Mouse (Mus musculus): Measurements from ENCODE around the gene Slc25a42.
"Not testable (repeated sequence)": the region's sequence is repeated elsewhere in the genome, so short reads cannot be mapped to it uniquely, and the experiment has no call there.

The Slc25a42 gene

DNA sequence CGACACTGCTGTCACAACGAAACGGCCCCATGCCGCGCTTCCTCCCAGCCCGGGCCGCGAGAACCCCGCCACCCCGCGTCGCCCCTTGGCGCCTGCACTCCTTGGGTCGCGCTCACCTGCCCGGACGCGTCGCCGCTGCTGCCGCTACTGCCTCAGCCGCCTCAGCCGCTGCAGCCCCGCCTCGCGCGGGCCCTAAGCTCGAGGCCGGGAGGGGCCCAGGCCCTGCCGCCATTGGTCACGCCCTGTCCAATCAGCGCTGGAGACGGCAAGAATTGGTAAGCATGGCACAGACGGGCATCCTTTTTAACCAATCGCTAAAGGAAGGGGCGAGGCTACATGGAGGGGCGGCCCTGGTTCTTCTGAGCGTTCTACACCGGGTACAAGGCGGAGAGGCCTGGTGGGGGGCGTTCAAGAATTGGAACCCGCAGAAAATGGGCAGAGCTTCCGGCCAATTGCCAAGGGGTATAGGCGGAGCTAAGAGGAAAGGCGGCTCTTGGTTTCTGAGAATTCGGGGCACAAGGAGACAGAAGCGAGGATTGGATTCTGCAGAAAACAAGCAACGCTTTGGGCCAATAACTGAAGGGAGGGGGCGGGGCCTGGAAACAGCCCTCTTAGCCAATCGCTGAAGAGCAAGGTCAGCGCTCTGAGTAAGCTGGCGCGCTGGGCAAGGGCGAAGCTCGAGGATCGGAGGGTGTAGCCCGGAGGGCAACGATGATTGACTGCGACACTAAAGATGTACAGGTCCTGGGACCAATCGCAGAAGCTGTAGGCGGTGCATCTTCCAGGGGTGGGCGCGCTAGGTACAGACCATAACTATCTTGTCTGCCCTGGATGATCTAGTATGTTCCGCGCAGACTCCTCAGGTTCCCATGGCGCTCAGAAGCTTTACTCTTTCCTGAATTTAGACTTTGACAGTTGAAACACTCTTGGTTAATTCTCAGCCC is at the start of gene Slc25a42:
Slc25a42 (minus strand) TSS at position 194 of the 944 bp plus-strand sequence.
- in situ Hi-C loops (cut with MboI, MseI), result no loop called here

DNA sequence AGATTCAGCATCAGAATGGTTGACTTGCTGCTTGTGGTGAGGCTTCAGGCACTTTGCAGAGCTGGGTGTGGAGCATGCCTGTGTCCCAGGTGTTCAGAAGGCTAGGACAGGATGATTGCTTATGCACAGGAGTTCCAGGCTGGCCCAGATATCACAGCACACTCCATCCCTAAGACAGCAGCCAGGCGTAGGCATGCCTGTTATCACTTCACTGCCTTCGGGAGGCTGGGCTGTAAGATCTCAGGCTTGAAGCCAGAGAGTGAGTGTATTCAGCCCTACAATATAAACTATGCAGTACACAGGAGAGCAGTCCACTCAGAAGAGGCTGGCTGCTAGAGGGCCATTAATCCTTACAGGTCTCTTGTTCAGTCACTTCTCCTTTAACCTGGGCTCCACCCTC is 46.9 kb upstream of the Slc25a42 start:
- in situ Hi-C loops (cut with MboI, MseI), result no loop called here

DNA sequence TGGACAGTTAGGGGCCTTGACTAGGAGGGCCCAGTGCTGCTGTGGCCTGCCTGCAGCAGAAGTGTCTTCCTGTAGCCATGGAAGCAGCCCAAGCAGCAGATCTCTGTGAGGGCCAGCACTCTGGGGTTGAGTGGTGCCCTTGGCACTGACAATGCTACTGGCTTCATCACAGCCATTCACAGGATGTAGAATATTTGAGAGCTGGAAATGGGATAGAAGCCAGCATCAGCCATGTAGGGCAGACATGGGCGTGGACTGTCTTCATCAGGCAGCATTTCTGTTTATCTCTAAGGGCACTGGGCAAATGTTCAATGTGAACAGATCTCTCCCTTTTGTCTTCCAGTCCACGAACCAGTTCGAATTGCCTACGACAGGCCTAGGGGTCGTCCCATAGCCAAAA is 46.5 kb upstream of the Slc25a42 start:
- in situ Hi-C loops (cut with MboI, MseI), result no loop called here

DNA sequence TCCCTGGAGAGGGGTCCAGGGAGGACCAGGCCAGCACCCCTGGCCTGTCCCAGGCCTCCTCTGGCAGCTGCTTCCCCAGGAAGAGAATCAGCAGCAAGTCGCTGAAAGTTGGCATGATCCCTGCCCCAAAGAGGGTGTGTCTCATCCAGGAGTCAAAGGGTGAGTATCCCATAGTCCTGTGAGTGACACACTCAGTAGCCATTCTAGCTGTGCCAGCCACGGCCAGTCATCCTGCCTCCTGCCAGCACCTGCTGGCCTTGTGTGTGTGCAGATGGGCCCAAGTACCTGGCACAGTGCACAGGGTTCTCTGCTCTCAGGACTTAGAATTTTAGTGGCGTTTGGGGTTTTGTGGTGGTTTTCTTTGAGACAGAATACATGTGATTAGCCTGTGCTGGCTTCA is 45.4 kb upstream of the Slc25a42 start:
- in situ Hi-C loops (cut with MboI, MseI), result no loop called here

DNA sequence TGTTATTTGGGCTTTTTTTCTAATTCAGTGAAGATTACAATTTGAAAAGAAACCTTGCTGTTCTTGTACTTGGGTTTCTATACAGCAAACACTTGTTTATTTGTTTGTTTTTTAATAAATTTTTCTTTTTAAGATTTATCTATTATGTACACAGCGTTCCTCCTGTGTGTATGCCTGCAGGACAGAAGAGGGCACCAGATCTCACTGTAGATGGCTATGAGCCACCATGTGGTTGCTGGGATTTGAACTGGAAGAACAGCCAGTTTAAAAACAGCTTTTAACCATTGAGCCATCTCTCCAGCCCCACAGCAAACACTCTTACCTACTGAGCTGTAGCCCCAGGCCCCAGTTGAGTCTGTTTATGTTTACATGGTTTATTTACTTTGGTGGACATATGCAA is 42.5 kb upstream of the Slc25a42 start:
- in situ Hi-C loops (cut with MboI, MseI), result no loop called here

- in situ Hi-C loops (cut with MboI, MseI), result no loop called here
Observed at GRCm38 (mm10) chr8:70247841-70248240, 35.7 kb upstream of the Slc25a42 start.

DNA sequence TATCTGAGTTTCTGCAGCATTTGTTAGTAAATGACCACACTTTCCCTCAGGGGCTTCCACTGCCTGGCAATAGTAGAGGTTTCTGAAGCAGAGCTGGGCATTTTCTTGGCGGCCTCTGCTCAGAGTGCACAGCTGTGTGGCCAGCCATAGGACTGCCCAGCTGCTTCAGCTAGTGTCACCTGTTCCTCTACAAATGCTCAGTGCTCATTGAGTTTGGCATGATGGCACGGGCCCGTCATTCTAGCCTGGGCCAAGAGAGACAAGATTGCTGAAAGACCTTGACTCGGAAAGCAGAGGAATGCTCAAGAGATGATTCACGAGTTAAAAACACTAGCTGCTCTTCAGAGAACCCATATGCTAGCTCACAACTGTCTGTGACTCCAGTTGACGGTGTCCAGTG is 34.5 kb upstream of the Slc25a42 start:
- in situ Hi-C loops (cut with MboI, MseI), result no loop called here

DNA sequence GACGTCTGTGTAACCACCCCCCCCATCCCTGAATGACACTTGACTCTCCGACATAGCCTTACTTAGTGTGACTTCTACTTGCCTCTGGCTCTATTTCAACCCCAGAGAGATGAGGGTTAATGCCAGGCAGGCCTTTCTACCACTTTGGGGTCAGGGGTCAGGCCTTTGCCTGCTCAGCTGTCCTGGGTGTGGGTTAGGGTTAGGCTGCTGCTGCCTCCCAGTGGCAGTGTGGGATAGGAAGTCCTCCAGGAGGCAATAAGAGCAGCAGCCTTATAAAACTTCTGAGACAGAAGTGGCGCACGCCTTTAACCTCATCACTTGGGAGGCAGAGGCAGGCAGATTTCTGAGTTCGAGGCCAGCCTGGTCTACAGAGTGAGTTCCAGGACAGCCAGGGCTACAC is 28.5 kb upstream of the Slc25a42 start:
- in situ Hi-C loops (cut with MboI, MseI), result no loop called here

DNA sequence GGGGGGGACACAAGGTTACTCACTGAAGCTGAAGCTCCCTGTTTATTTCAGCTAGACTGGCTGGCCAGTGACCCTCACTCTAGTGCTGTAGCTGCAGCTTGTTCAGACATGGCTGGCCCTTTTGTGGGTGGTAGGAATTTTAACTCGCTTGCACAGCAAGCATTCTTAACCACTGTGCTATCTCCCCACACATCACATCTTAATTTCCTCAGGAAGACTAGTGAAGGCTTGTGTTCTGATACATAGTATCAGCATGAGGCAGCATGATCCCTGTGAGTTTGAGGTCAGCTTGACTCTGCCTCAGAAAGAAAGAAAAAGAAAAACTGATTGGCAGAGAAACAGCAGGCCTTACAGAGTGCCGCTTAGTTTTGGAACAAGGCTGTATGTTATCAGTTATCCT is 25.7 kb upstream of the Slc25a42 start:
- in situ Hi-C loops (cut with MboI, MseI), result no loop called here

DNA sequence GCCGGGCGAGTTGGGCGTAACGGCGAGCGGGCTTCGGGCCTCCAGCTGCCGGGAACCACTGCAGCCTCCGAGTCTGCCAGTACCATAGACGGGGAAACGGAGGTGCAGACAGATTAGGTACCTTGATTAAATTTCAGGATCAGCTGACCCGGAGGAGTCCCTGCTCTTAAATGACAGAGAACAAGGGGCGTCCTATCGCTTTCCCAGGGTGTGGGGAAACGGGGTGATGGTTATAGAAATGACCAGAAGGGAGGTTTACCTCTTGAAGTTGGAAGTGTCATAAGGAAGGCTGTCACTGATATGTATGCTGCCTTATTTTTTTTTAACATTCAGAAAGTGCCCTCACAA is 22.6 kb upstream of the Slc25a42 start:
- in situ Hi-C loops (cut with MboI, MseI), result no loop called here

DNA sequence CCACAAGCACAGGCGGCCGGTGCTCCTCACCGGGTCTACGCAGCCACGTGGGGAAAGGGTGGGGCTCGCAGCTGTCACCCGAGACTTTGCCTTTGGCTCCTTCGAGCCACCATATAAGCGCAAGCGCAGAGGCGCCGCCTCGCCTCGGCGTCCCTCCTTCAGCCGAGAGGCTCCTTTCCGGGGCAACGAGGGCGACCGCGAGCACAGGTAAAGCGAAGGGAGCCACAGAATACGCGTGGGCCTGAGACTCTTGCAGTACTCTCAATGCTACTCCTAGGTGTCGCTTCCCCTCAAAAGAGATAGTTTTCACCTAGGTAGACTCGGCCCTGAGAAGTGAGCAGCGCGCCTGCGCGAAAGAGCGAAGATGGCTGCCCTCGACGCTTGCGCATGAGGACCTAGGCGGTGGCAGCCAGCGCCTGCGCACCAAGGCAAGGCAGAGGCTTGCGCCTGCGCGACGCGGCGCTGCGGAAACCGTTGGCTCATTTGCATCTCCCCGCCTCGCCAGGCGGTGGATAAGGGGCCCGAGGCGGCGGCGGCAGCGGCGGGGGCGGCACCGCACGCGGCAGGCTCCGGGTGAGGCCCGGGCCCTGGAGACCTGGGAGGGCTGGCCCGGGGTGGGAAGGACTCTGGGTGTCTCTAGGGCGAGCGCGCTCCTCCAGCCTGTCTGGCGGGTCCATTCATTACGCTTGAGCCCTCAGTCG is 22.1 kb upstream of the Slc25a42 start, which contains the start of the genes Sugp2 and Armc6:
Sugp2 (plus strand) TSS at position 147 of the 701 bp plus-strand sequence.
Armc6 (minus strand) TSS at position 387 of the 701 bp plus-strand sequence.
- in situ Hi-C loops (cut with MboI, MseI), result no loop called here

DNA sequence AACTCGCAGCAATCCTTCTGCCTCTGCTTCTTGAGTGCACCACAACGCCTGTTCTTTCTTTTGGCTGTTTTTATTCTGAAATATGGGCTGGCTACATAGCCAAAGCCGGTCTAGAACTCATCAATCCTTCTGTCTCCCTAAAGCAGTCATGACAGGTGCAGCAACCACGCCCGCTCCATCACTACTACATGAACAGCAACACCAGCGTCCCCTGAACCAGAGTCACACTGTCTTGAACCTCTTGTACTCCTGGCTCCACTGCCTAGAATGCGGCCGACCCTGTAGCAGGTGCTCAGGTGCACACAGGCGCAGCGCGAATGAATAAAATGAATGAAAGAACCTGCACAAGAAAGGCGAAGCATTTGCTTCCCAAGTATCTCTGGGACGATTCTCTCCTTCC is 21.5 kb upstream of the Slc25a42 start:
- in situ Hi-C loops (cut with MboI, MseI), result no loop called here

DNA sequence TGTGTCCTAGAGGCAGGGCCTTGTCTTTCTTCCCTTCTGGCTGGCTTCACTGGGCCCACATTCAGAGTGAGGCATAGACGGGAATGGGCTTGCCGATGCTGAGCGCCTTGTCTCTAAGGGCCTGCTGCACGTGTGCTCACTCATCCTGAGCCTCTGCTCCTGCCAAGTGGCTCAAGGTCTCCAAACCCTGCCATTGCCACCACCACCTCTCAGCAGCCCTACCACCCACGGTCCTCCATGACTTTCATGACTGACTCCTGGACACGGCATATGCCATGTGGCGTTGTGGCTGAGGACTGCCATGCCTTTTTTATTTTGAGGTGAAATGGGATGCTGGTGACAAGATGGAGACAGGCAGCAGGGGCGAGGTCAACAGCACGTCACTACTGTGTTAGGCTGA is 18.7 kb upstream of the Slc25a42 start:
- in situ Hi-C loops (cut with MboI, MseI), result no loop called here

DNA sequence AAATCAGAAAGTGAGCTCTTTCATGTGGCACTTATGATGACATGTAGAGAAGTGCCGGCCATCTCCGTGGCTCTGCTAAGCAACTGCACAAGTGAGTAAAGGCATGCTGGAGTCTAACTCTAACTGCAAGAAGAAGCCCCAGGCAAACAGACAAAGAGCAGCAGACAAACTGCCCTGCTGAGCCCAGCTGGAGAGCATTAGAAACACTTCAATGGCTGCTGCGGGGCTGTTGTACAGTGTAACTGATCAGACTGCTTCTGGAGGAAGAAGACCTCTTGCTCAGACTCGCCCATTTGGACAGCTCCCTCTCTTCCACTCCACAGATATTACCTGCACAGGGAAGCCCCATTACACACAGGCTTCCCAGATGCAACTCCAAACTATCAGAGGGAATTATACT is 15.9 kb upstream of the Slc25a42 start:
- in situ Hi-C loops (cut with MboI, MseI), result no loop called here

DNA sequence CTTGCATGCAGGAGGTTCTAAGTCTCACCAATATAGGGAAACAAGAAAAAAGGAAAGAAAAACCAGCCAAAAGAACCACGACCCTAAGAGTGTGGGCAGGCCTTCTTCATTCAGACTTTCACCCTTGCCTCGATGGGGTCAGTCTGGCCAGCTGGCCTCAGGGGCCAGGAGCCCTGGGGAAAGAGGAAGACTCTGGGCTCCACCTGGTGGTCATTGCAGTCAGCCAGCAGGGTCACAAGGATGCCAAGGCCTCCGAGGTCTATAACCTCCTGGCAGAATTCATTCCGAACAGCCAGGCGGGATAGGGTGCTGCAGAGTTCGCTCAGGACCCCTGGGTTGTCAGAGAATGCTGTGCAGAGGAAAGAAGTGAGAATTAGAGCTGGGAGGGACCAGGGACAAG is 11.2 kb upstream of the Slc25a42 start:
- in situ Hi-C loops (cut with MboI, MseI), result no loop called here

DNA sequence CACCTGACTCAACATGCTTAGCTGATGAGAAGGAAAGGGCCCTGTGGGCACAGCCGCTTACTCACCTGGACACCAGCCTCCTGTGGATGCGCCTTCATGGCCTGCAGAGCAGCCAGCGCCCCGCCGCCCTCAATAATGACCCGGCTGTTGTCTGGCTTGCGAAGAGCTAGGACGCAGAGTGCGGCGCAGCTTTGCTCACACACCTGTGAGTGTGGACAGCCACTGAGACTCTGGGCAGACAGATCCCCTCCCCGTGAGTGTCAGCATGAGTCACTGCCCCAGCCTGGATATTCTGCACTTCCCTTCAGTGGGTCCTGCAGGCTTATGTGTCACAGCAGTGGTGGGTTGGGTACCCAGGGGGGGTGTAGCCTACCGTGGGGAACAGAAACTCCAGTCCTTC is 9.9 kb upstream of the Slc25a42 start:
- in situ Hi-C loops (cut with MboI, MseI), result no loop called here

DNA sequence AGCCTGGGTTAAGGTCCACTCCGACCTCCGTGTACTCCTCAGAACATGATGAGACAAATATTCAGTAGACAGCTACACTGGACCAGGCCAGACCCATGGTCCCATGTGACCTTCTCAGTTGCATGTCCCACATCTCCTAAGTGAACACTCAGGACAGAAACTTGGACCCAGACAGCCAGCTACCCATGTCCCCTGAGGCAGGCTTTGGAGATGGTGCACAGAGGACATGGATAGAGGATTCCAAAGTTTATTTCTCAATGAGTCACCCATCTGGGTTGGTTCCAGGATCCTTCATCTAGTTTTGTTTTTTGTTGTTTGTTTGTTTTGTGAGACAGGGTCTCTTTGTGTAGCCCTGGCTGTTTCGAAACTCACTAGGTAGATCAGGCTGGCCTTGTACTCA is 8.8 kb upstream of the Slc25a42 start:
- in situ Hi-C loops (cut with MboI, MseI), result no loop called here

DNA sequence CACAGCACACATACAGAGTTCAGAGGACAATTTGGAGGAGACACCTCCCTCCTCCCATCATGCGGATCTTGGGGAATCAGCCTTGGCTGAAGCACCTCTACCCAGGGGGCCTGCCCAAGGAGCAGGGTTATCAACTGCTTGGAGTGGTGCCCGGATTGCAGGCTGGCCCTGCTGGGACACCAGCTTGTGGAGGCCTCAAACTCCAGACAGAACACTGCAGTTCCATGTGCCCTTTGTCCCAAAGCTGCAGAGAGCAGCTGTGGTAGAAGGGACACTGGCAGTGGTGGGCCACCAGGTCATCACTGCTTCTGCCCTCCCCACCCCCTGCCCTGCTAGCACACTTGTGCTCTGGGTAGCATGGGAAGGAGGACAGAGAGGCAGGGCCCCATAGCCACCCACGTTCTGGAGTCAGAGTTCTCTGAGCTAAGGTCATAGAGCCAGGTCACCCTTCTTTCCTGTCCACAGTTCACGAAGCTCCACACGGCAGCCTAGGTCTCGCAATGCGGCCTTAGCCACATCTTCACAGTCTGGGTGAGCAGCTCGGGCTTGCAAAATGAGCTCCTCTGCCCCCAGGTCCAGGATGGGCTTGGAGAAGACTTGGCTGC is 8.2 kb upstream of the Slc25a42 start:
- in situ Hi-C loops (cut with MboI, MseI), result no loop called here

DNA sequence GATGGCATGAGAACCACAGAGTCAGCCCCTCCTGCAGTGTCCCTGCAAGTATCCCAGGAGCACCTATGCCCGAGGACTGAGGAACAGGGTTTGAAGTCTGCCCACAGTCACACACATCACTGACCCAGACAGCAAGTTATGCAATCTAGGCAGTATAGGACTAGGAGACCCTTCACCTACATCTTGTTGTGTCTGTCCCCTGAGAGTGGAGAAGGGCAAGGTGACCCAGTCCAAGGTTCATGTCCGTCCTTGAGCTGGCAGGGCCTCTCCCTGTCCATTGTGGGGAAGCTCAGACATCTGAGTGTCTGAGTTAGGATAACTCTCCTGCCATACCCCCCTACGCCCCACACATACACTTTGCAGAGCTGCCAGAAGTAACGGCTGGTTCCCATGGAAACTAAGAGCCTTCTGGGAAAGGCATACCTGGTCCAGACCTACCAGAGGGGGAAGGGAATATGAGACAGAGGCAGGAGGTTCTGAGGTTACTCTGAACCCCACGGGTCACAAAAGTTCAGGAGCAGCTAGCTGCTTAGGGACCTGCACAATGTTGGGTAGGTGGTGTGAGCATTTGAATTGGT is 7.1 kb upstream of the Slc25a42 start:
- in situ Hi-C loops (cut with MboI, MseI), result no loop called here

- in situ Hi-C loops (cut with MboI, MseI), result no loop called here
Observed at GRCm38 (mm10) chr8:70217441-70217840, 5.3 kb upstream of the Slc25a42 start.

GRCm38 (mm10) chr8:70216566-70216965 is 4.5 kb upstream of the Slc25a42 start:
- in situ Hi-C loops (cut with MboI, MseI), result no loop called here

DNA sequence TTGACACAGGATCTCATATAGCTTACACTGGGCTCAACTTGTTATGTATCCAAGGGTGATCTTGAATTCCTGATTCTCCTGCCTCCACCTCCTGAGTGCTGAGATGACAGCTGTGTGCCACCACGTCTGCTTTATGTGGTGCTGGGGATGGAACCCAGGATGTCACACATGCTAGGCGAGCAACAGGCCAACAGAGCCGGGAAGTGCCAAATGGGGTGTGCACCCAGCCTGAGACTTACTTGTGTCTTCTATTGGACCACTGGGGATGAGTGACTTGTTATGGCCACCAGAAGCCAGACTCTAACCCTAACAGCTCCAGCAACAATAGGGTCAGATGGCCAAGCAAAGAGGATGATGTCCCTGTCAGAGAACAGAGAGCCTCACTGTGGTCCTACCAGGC is 4.1 kb upstream of the Slc25a42 start:
- in situ Hi-C loops (cut with MboI, MseI), result not testable (repeated sequence)

Measured in T-helper 1 cell (primary cell).